Mouse (Mus musculus): ENCODE results near the gene Methig1. TPM values are rescaled to one million over a fixed set of nuclear protein-coding genes. Genes with fewer than 3 reads are reported as not detected.

Methig1 gene
- polyA plus RNA-seq, 1 experiment: not detected

- Histone ChIP-seq H3K4me3 (ENCODE audit: insufficient read depth, low read length) (no peak overlapping the region), H3K27ac (ENCODE audit: insufficient read depth, low read length) (no peak overlapping the region), H3K4me1 (ENCODE audit: control insufficient read depth, insufficient read depth, low read length) (no peaks in the 10 kb centered on the region)
- no peak for TF ChIP-seq POLR2A (IDR thresholded peaks at IDR 0.05; ENCODE audit: low read depth, low read length)
- TF ChIP-seq CTCF (IDR thresholded peaks at IDR 0.05; ENCODE audit: borderline replicate concordance, insufficient read depth, low read length): no peak
These were observed 26.7 kb downstream of the Methig1 start for GRCm38 (mm10) chr15:100379658-100380057.

- H3K4me3 ChIP-seq (ENCODE audit: insufficient read depth, low read length): no peak overlapping the region
- no peaks in the 10 kb centered on the region for H3K4me1 ChIP-seq (ENCODE audit: control insufficient read depth, insufficient read depth, low read length)
- no peak for TF ChIP-seq POLR2A (IDR thresholded peaks at IDR 0.05; ENCODE audit: low read depth, low read length)
- no peak for TF ChIP-seq CTCF (IDR thresholded peaks at IDR 0.05; ENCODE audit: borderline replicate concordance, insufficient read depth, low read length)
- H3K27ac ChIP-seq (ENCODE audit: insufficient read depth, low read length): no peak overlapping the region
These were observed 27.2 kb downstream of the Methig1 start for GRCm38 (mm10) chr15:100380104-100380503.

GRCm38 (mm10) chr15:100385705-100386104 is 32.8 kb downstream of the Methig1 start:
- Histone ChIP-seq H3K27ac (ENCODE audit: insufficient read depth, low read length) (no peak overlapping the region), H3K4me3 (ENCODE audit: insufficient read depth, low read length) (no peak overlapping the region), H3K4me1 (ENCODE audit: control insufficient read depth, insufficient read depth, low read length) (no peaks in the 10 kb centered on the region)
- TF ChIP-seq CTCF (IDR thresholded peaks at IDR 0.05; ENCODE audit: borderline replicate concordance, insufficient read depth, low read length) (no peak), POLR2A (IDR thresholded peaks at IDR 0.05; ENCODE audit: low read depth, low read length) (no peak)

- H3K4me3 ChIP-seq (ENCODE audit: insufficient read depth, low read length): no peak overlapping the region
- no peak for TF ChIP-seq POLR2A (IDR thresholded peaks at IDR 0.05; ENCODE audit: low read depth, low read length)
- TF ChIP-seq CTCF (IDR thresholded peaks at IDR 0.05; ENCODE audit: borderline replicate concordance, insufficient read depth, low read length): no peak
- H3K4me1 ChIP-seq (ENCODE audit: control insufficient read depth, insufficient read depth, low read length): no peaks in the 10 kb centered on the region
- no peak overlapping the region for H3K27ac ChIP-seq (ENCODE audit: insufficient read depth, low read length)
These were observed 34.7 kb downstream of the Methig1 start for GRCm38 (mm10) chr15:100387544-100388223.

- Histone ChIP-seq H3K4me1 (ENCODE audit: control insufficient read depth, insufficient read depth, low read length) (no peaks in the 10 kb centered on the region), H3K4me3 (ENCODE audit: insufficient read depth, low read length) (no peak overlapping the region), H3K27ac (ENCODE audit: insufficient read depth, low read length) (no peak overlapping the region)
- TF ChIP-seq CTCF (IDR thresholded peaks at IDR 0.05; ENCODE audit: borderline replicate concordance, insufficient read depth, low read length): no peak
- no peak for TF ChIP-seq POLR2A (IDR thresholded peaks at IDR 0.05; ENCODE audit: low read depth, low read length)
These were observed 35.4 kb downstream of the Methig1 start for GRCm38 (mm10) chr15:100388224-100388835.

- no peaks in the 10 kb centered on the region for H3K4me1 ChIP-seq (ENCODE audit: control insufficient read depth, insufficient read depth, low read length)
- no peak for TF ChIP-seq POLR2A (IDR thresholded peaks at IDR 0.05; ENCODE audit: low read depth, low read length)
- no peak for TF ChIP-seq CTCF (IDR thresholded peaks at IDR 0.05; ENCODE audit: borderline replicate concordance, insufficient read depth, low read length)
- H3K4me3 ChIP-seq (ENCODE audit: insufficient read depth, low read length): no peak overlapping the region
- H3K27ac ChIP-seq (ENCODE audit: insufficient read depth, low read length): no peak overlapping the region
These were observed 35.9 kb downstream of the Methig1 start for GRCm38 (mm10) chr15:100388886-100389285.

GRCm38 (mm10) chr15:100391066-100391465 is 38.1 kb downstream of the Methig1 start:
- Histone ChIP-seq H3K27ac (ENCODE audit: insufficient read depth, low read length) (no peak overlapping the region), H3K4me3 (ENCODE audit: insufficient read depth, low read length) (no peak overlapping the region), H3K4me1 (ENCODE audit: control insufficient read depth, insufficient read depth, low read length) (no peaks in the 10 kb centered on the region)
- TF ChIP-seq POLR2A (IDR thresholded peaks at IDR 0.05; ENCODE audit: low read depth, low read length) (no peak), CTCF (IDR thresholded peaks at IDR 0.05; ENCODE audit: borderline replicate concordance, insufficient read depth, low read length) (no peak)

GRCm38 (mm10) chr15:100391599-100391998 is 38.6 kb downstream of the Methig1 start:
- Histone ChIP-seq H3K27ac (ENCODE audit: insufficient read depth, low read length) (no peak overlapping the region), H3K4me3 (ENCODE audit: insufficient read depth, low read length) (no peak overlapping the region), H3K4me1 (ENCODE audit: control insufficient read depth, insufficient read depth, low read length) (no peaks in the 10 kb centered on the region)
- no peak for TF ChIP-seq POLR2A (IDR thresholded peaks at IDR 0.05; ENCODE audit: low read depth, low read length)

GRCm38 (mm10) chr15:100393016-100393415 is 40.1 kb downstream of the Methig1 start:
- Histone ChIP-seq H3K27ac (ENCODE audit: insufficient read depth, low read length) (no peak overlapping the region), H3K4me1 (ENCODE audit: control insufficient read depth, insufficient read depth, low read length) (no peaks in the 10 kb centered on the region), H3K4me3 (ENCODE audit: insufficient read depth, low read length) (no peak overlapping the region)
- TF ChIP-seq CTCF (IDR thresholded peaks at IDR 0.05; ENCODE audit: borderline replicate concordance, insufficient read depth, low read length) (no peak), POLR2A (IDR thresholded peaks at IDR 0.05; ENCODE audit: low read depth, low read length) (no peak)

- Histone ChIP-seq H3K4me1 (ENCODE audit: control insufficient read depth, insufficient read depth, low read length) (no peaks in the 10 kb centered on the region), H3K4me3 (ENCODE audit: insufficient read depth, low read length) (no peak overlapping the region), H3K27ac (ENCODE audit: insufficient read depth, low read length) (no peak overlapping the region)
- TF ChIP-seq POLR2A (IDR thresholded peaks at IDR 0.05; ENCODE audit: low read depth, low read length): no peak
- TF ChIP-seq CTCF (IDR thresholded peaks at IDR 0.05; ENCODE audit: borderline replicate concordance, insufficient read depth, low read length): no peak
These were observed 42.6 kb downstream of the Methig1 start for GRCm38 (mm10) chr15:100395561-100395960.
